In genomic region chr4:88245494-88245893, GRCm38 (mm10) we compare ENCODE assay signal across 23 mouse cellular contexts.
DNase-seq lines count a peak whose midpoint lies in the region; ATAC-seq and TF ChIP-seq lines count a peak whose summit lies in the region.
"Had no signal": no experiment of that assay in that cellular context is flagged by ENCODE, and none has a peak within 500 bp of the region (broad histone marks: within the 10 kb centered on the region; RNA-seq: fewer than 3 reads in every experiment).

No protein-coding gene starts in this region.

- H3K27ac ChIP-seq in forebrain, embryonic 15.5 days (replicated peaks), result no peak overlapping the region
- H3K27ac ChIP-seq in forebrain, embryonic 13.5 days, result no peak overlapping the region
- peak overlapping the region; percentile 33; the same call in 1 of the 2 replicates for H3K27ac ChIP-seq in left cerebral cortex, adult 2 months
- no peak overlapping the region for H3K27ac ChIP-seq in midbrain, embryonic 11.5 days (ENCODE audit: low read depth, low read length)
- no peak overlapping the region for H3K27ac ChIP-seq in midbrain, embryonic 10.5 days (replicated peaks)
- H3K27ac ChIP-seq: embryonic facial prominence, embryonic 10.5 days; forebrain, embryonic 10.5 days; gastrocnemius, adult 2 months; heart, embryonic 10.5 days; hindbrain, embryonic 12.5 days had no signal

- H3K9me3 ChIP-seq in forebrain, embryonic 15.5 days, result no peaks in the 10 kb centered on the region
- no peaks in the 10 kb centered on the region for H3K9me3 ChIP-seq in forebrain, embryonic 13.5 days (replicated peaks)
- H3K9me3 ChIP-seq in midbrain, embryonic 11.5 days (ENCODE audit: control insufficient read depth, low read length), result no peaks in the 10 kb centered on the region
- H3K9me3 ChIP-seq in midbrain, embryonic 10.5 days (replicated peaks), result no peaks in the 10 kb centered on the region
- H3K9me3 ChIP-seq: embryonic facial prominence, embryonic 10.5 days; forebrain, embryonic 10.5 days; G1E; heart, embryonic 10.5 days; hindbrain, embryonic 12.5 days had no signal

- H3K9ac ChIP-seq in forebrain, embryonic 15.5 days (replicated peaks), result no peak overlapping the region
- H3K9ac ChIP-seq in forebrain, embryonic 13.5 days, result no peak overlapping the region
- no peak overlapping the region for H3K9ac ChIP-seq in midbrain, embryonic 11.5 days (ENCODE audit: low read length)
- H3K9ac ChIP-seq: hindbrain, embryonic 12.5 days had no signal

- H3K36me3 ChIP-seq in forebrain, embryonic 15.5 days, result no peaks in the 10 kb centered on the region
- no peaks in the 10 kb centered on the region for H3K36me3 ChIP-seq in forebrain, embryonic 13.5 days (ENCODE audit: poor library complexity, severe bottlenecking)
- H3K36me3 ChIP-seq in midbrain, embryonic 11.5 days (ENCODE audit: control insufficient read depth, insufficient read depth, low read length), result no peaks in the 10 kb centered on the region
- no peaks in the 10 kb centered on the region for H3K36me3 ChIP-seq in midbrain, embryonic 10.5 days
- H3K36me3 ChIP-seq: embryonic facial prominence, embryonic 10.5 days; forebrain, embryonic 10.5 days; heart, embryonic 10.5 days; hindbrain, embryonic 12.5 days had no signal

- no peak overlapping the region for H3K4me3 ChIP-seq in forebrain, embryonic 15.5 days
- H3K4me3 ChIP-seq in forebrain, embryonic 13.5 days, result no peak overlapping the region
- H3K4me3 ChIP-seq in left cerebral cortex, adult 2 months, result no peak overlapping the region
- H3K4me3 ChIP-seq in midbrain, embryonic 11.5 days (ENCODE audit: low read depth, low read length), result no peak overlapping the region
- no peak overlapping the region for H3K4me3 ChIP-seq in midbrain, embryonic 10.5 days
- H3K4me3 ChIP-seq: embryonic facial prominence, embryonic 10.5 days; forebrain, embryonic 10.5 days; gastrocnemius, adult 2 months; heart, embryonic 10.5 days; hindbrain, embryonic 12.5 days had no signal

- intact Hi-C loops in left cerebral cortex, adult 2 months (cut with DNase I), result no loop called here
- intact Hi-C loops in left cerebral cortex, postnatal 10 days (cut with DNase I), result no loop called here

- TF ChIP-seq CTCF in left cerebral cortex, adult 2 months (IDR thresholded peaks at IDR 0.05), result no peak

- no peak overlapping the region for H3K4me2 ChIP-seq in forebrain, embryonic 15.5 days (replicated peaks)
- H3K4me2 ChIP-seq in forebrain, embryonic 13.5 days, result no peak overlapping the region
- no peak overlapping the region for H3K4me2 ChIP-seq in midbrain, embryonic 11.5 days
- H3K4me2 ChIP-seq: hindbrain, embryonic 12.5 days had no signal

- H3K4me1 ChIP-seq in forebrain, embryonic 15.5 days, result no peaks in the 10 kb centered on the region
- H3K4me1 ChIP-seq in forebrain, embryonic 13.5 days, result no peaks in the 10 kb centered on the region
- no peaks in the 10 kb centered on the region for H3K4me1 ChIP-seq in midbrain, embryonic 11.5 days (ENCODE audit: control insufficient read depth, insufficient read depth, low read length)
- H3K4me1 ChIP-seq in midbrain, embryonic 10.5 days, result no peaks in the 10 kb centered on the region
- H3K4me1 ChIP-seq: embryonic facial prominence, embryonic 10.5 days; forebrain, embryonic 10.5 days; heart, embryonic 10.5 days; hindbrain, embryonic 12.5 days had no signal

- 54% methylated on average over 4 of the region's 4 CpGs for WGBS in forebrain, embryonic 15.5 days
- 60% methylated on average over 4 of the region's 4 CpGs for WGBS in forebrain, embryonic 13.5 days
- WGBS in midbrain, embryonic 11.5 days, result 82% methylated on average over 4 of the region's 4 CpGs
- 89% methylated on average over 4 of the region's 4 CpGs for WGBS in midbrain, embryonic 10.5 days

- no peaks in the 10 kb centered on the region for H3K27me3 ChIP-seq in forebrain, embryonic 15.5 days
- no peaks in the 10 kb centered on the region for H3K27me3 ChIP-seq in forebrain, embryonic 13.5 days
- H3K27me3 ChIP-seq in midbrain, embryonic 11.5 days (ENCODE audit: control insufficient read depth, insufficient read depth, low read length), result no peaks in the 10 kb centered on the region
- H3K27me3 ChIP-seq in midbrain, embryonic 10.5 days (ENCODE audit: low read depth, poor library complexity, severe bottlenecking), result no peaks in the 10 kb centered on the region
- H3K27me3 ChIP-seq: hindbrain, embryonic 12.5 days had no signal

- 0 out of 2 replicates have a peak, but pooled peaks have one; percentile 19 for ATAC-seq in forebrain, embryonic 15.5 days (replicated peaks)
- no peak for ATAC-seq in forebrain, embryonic 13.5 days
- no peak for ATAC-seq in midbrain, embryonic 11.5 days (ENCODE audit: low FRiP score)
- ATAC-seq: CD4-positive, CD25-positive, alpha-beta regulatory T cell, adult 4 months; forebrain, embryonic 16.5 days; hindbrain, embryonic 16.5 days had no signal

- no peak for DNase-seq in left cerebral cortex, adult 2 months (ENCODE audit: extremely low spot score in 1 of 2, low spot score in 2 of 2)
- no peak for DNase-seq in left cerebral cortex, postnatal 10 days (ENCODE audit: extremely low spot score in 1 of 2, low spot score in 2 of 2)
- peak; percentile 26 for DNase-seq in midbrain, embryonic 11.5 days (ENCODE audit: low spot score, missing footprints)
- no peak for DNase-seq in midbrain, embryonic 10.5 days (ENCODE audit: low spot score)
- DNase-seq in lung, postnatal 25 days (ENCODE audit: low spot score), result peak; percentile 53
- DNase-seq in right cerebral cortex, postnatal 4 days, result no peak
- DNase-seq: adrenal gland, postnatal 10 days; B cell, adult 2 months; cerebellum, adult 9-11 months; gastrocnemius, adult 2 months; gastrocnemius, postnatal 25 days; heart, postnatal 10 days; heart, postnatal 4 days had no signal

Comparison
In these comparisons a context has a peak if more than half of its experiments do, and no peak if none do; other contexts are left out.
1. DNase-seq: peak in midbrain, embryonic 11.5 days (single experiment) and lung, postnatal 25 days (single experiment); none in left cerebral cortex, adult 2 months (0 of 2), left cerebral cortex, postnatal 10 days (0 of 2), midbrain, embryonic 10.5 days (single experiment) and right cerebral cortex, postnatal 4 days (single experiment).